Mouse (Mus musculus): Measurements from ENCODE around the gene Tvp23a. TPM values are rescaled to one million over a fixed set of nuclear protein-coding genes. Genes with fewer than 3 reads are reported as not detected.

The Tvp23a gene
- 0.19 to 0.29 TPM in 2 of 3 replicates, not detected in the other for total RNA-seq (2017)

- ATAC-seq (replicated peaks; ENCODE audit: insufficient number of reproducible peaks, low FRiP score, low TSS enrichment, poor library complexity, severe bottlenecking), result no peak
Observed at GRCm38 (mm10) chr16:10447264-10447594, at the start of gene Tvp23a. Gene Tvp23a (minus strand): TSS chr16:10447362.

GRCm38 (mm10) chr16:10495824-10496298 lies 48.7 kb upstream of the Tvp23a start:
- ATAC-seq (replicated peaks; ENCODE audit: insufficient number of reproducible peaks, low FRiP score, low TSS enrichment, poor library complexity, severe bottlenecking), result 0 out of 2 replicates have a peak, but pooled peaks have one; percentile 32

- ATAC-seq (replicated peaks; ENCODE audit: insufficient number of reproducible peaks, low FRiP score, low TSS enrichment, poor library complexity, severe bottlenecking), result no peak
Observed at GRCm38 (mm10) chr16:10492587-10492986, 45.4 kb upstream of the Tvp23a start.

GRCm38 (mm10) chr16:10491716-10492115 lies 44.6 kb upstream of the Tvp23a start:
- no peak for ATAC-seq (replicated peaks; ENCODE audit: insufficient number of reproducible peaks, low FRiP score, low TSS enrichment, poor library complexity, severe bottlenecking)

- ATAC-seq (replicated peaks; ENCODE audit: insufficient number of reproducible peaks, low FRiP score, low TSS enrichment, poor library complexity, severe bottlenecking), result no peak
Observed at GRCm38 (mm10) chr16:10490503-10491150, 43.5 kb upstream of the Tvp23a start.

- no peak for ATAC-seq (replicated peaks; ENCODE audit: insufficient number of reproducible peaks, low FRiP score, low TSS enrichment, poor library complexity, severe bottlenecking)
Observed at GRCm38 (mm10) chr16:10489904-10490457, 42.8 kb upstream of the Tvp23a start.

GRCm38 (mm10) chr16:10489483-10489882 lies 42.3 kb upstream of the Tvp23a start:
- ATAC-seq (replicated peaks; ENCODE audit: insufficient number of reproducible peaks, low FRiP score, low TSS enrichment, poor library complexity, severe bottlenecking), result 0 out of 2 replicates have a peak, but pooled peaks have one; percentile 22

GRCm38 (mm10) chr16:10488769-10489481 lies 41.8 kb upstream of the Tvp23a start:
- no peak for ATAC-seq (replicated peaks; ENCODE audit: insufficient number of reproducible peaks, low FRiP score, low TSS enrichment, poor library complexity, severe bottlenecking)

GRCm38 (mm10) chr16:10487895-10488493 lies 40.8 kb upstream of the Tvp23a start:
- ATAC-seq (replicated peaks; ENCODE audit: insufficient number of reproducible peaks, low FRiP score, low TSS enrichment, poor library complexity, severe bottlenecking), result peak; percentile 52

- no peak for ATAC-seq (replicated peaks; ENCODE audit: insufficient number of reproducible peaks, low FRiP score, low TSS enrichment, poor library complexity, severe bottlenecking)
Observed at GRCm38 (mm10) chr16:10486993-10487392, 39.8 kb upstream of the Tvp23a start.

- peak; percentile 25 for ATAC-seq (replicated peaks; ENCODE audit: insufficient number of reproducible peaks, low FRiP score, low TSS enrichment, poor library complexity, severe bottlenecking)
Observed at GRCm38 (mm10) chr16:10482343-10482742, 35.2 kb upstream of the Tvp23a start.

- ATAC-seq (replicated peaks; ENCODE audit: insufficient number of reproducible peaks, low FRiP score, low TSS enrichment, poor library complexity, severe bottlenecking), result 0 out of 2 replicates have a peak, but pooled peaks have one; percentile 38
Observed at GRCm38 (mm10) chr16:10479857-10480256, 32.7 kb upstream of the Tvp23a start, which contains the start of gene Ciita. Gene Ciita (plus strand): TSS chr16:10480059.

GRCm38 (mm10) chr16:10475919-10476318 lies 28.8 kb upstream of the Tvp23a start:
- no peak for ATAC-seq (replicated peaks; ENCODE audit: insufficient number of reproducible peaks, low FRiP score, low TSS enrichment, poor library complexity, severe bottlenecking)

- ATAC-seq (replicated peaks; ENCODE audit: insufficient number of reproducible peaks, low FRiP score, low TSS enrichment, poor library complexity, severe bottlenecking), result no peak
Observed at GRCm38 (mm10) chr16:10474956-10475355, 27.8 kb upstream of the Tvp23a start.

- ATAC-seq (replicated peaks; ENCODE audit: insufficient number of reproducible peaks, low FRiP score, low TSS enrichment, poor library complexity, severe bottlenecking), result no peak
Observed at GRCm38 (mm10) chr16:10471950-10472349, 24.8 kb upstream of the Tvp23a start.

- no peak for ATAC-seq (replicated peaks; ENCODE audit: insufficient number of reproducible peaks, low FRiP score, low TSS enrichment, poor library complexity, severe bottlenecking)
Observed at GRCm38 (mm10) chr16:10468201-10468600, 21.0 kb upstream of the Tvp23a start.

GRCm38 (mm10) chr16:10467391-10468107 lies 20.4 kb upstream of the Tvp23a start:
- ATAC-seq (replicated peaks; ENCODE audit: insufficient number of reproducible peaks, low FRiP score, low TSS enrichment, poor library complexity, severe bottlenecking), result no peak

GRCm38 (mm10) chr16:10465011-10465681 lies 18.0 kb upstream of the Tvp23a start:
- ATAC-seq (replicated peaks; ENCODE audit: insufficient number of reproducible peaks, low FRiP score, low TSS enrichment, poor library complexity, severe bottlenecking), result no peak

All from monocyte, adult 5-6 weeks (primary cell).